Mouse (Mus musculus) liver, adult (tissue): ENCODE measurements around the gene Dgkb.

Source experiments
- GATA4 ChIP-seq: IDR thresholded peaks from 2 replicates; pipeline ENCODE4 v1.6.1; 2014; ENCODE audit warnings: mild to moderate bottlenecking, low read length; ENCODE audit not compliant: insufficient replicate concordance

Dgkb gene

DNA sequence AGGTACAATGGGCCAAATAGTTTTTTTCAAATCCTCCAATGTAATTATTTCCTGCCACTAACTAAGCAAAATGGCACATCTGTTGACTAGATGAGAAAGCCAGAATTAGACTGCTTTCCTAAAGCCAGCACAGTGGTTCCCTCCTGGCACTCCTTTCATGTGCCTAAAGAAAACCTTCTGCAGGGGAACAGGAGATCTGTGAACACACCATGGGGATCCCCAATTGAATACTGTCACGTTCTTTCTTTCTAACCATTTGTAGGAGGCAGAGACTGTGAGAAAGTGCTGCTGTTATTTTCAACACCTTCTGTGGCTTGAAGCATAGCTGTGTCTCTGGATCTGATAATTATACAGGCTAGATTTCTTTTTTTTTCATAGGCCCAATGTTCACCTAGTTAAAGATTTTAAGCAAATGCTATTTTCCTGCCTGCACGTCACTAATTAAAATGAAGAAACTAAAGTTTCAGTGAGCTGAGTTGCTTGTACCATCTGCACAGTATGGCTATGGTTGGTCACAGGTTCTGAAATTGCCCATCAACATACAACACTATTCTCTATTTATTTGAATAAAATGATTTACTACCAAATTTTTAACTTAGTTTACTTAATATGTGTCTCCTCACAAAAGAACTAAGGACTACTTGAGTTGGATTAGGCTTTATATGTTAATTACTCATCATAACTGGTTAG is 161.1 kb downstream of the Dgkb start:
- TF ChIP-seq GATA4 = no peak

DNA sequence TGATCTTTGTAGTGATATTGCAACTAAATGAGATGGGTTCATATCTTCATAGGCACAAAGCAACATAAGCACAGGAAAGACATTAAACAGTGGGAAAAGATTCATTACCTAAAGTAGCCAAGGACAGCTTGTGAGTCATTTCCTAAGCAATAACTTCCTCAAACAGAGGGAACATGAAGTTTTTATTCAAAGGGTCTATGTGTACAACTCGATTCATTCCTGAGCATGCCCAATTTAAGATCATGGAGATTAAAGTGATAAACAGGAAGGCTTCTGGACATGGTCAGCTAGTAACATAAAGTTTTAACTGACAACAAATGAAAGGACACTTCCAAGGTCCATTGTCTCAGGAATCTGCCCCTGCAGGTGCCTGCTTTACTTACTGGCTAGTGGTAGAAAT is 167.8 kb downstream of the Dgkb start:
- no peak for TF ChIP-seq GATA4

DNA sequence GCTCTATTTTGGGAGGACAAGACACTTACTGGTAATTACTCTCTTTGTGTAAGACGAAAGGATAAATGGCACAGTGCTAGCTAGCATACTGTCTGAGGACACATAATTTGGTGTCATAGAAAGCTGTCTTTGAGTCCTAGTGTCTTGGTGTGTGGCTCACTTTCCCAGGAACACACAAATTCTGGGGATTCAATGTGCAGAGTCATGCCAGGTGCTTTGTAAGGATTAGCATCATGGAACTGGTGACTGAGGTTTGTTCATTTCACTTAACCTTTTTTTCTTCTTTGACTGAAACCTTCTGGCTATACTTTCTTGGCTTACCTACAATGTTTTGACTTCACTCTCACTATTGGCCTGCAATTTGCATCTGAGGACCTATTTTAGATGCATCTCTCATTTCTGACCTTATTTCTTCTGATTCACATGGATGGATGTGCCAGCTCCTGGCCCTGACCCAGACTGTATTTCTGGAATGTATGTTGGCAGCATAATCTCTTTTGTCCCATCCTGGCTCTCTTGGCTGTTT is 170.6 kb downstream of the Dgkb start:
- TF ChIP-seq GATA4 = no peak

DNA sequence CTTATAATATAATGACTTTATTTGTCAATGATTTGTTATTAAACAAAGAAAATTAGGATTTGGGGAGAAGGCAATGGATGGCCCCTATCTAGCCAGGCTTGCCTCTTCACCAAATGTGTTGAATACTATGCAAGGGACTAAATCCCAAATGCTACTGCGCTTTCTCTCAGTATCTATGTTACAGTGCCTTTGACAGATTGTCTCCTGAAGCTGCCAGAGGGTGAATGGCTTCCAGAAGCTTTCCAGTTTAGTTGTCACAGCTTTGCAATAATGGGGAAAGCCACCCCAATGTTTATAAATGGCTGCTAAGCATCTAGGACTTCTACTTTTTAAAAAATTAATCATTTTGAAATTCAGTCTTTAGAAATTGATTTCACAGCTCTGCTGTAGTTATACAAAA is 175.7 kb downstream of the Dgkb start:
- no peak for TF ChIP-seq GATA4

DNA sequence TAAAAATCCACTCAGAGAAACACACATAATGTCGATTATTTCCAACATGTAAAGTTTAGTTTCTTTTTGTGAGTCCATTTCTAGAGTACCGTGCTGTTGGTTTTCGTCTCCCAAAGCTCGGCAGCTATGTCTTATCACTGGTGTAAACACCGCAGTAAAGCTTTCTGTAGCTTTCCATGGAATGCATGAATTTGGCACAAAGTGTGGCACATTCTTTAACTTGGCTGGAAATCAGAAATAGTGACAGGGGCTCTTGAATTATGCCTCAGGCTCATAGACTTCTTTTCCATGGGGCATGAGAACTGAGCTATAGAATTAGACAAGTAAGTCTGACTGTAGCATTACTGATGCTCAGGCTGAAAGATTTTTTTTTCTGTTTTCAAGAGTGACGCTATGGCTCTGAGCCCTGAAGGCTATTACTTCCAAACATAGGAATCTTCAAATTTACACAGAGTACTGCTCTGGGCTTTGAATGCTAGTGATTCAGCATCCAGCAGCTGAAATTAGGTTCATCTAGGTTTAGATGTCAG is 179.0 kb downstream of the Dgkb start:
- TF ChIP-seq GATA4 = no peak

DNA sequence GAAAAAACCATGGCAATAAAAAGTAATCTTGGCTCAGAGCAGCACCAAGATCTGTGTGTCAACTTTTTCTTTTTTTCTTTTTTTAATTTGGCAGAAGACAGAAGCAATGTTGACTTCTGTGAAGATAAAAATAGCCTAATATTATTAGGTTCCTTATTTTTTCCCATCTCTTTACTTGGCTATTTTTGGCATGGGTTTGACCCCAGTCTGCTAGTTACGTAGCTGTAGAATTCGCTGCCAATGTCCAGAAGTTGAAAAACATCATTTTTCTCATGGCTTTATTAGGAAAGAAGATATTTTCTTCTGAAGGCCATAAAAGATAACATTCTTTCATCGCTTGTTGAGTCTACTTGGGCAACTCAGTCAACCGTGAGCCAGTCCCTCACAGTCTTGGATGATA is 200.1 kb downstream of the Dgkb start:
- no peak for TF ChIP-seq GATA4

DNA sequence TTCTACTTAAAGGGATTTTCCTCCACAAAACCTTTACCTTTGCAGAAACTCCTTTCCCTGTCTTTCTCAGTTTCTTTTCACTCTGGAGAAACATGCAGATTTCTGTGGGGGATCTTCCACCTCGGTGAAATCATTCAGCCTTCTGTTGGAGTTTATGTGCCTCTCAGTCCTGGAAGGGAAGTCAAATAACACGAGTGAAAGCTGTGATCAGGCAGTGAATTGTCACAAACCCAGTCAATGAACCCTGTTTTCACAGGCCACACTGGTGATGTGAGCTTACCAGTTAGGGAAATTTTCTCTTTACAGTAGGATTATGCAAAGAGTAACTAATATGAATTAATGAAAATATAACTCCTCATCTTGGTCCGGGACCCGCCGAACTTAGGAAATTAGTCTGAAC is 229.7 kb downstream of the Dgkb start:
- TF ChIP-seq GATA4 = no peak

DNA sequence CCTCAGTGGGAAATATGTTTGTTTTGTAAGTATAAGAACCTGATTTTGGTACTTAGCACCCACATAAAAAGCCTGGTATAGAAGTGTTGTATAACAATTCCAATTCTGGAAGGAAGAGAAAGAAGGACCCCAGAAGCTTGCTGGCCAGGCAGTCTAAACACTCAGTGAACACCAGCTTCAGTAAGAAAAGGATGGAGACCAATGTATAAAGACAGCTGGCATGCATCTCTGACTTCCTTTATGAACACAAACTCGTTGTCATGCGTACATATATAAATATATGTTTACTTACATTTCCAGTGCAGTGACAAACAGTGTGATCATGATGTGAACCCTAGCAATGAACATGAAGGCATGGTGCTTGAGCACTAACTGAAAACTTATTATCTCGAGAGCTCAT is 270.7 kb downstream of the Dgkb start:
- no peak for TF ChIP-seq GATA4

DNA sequence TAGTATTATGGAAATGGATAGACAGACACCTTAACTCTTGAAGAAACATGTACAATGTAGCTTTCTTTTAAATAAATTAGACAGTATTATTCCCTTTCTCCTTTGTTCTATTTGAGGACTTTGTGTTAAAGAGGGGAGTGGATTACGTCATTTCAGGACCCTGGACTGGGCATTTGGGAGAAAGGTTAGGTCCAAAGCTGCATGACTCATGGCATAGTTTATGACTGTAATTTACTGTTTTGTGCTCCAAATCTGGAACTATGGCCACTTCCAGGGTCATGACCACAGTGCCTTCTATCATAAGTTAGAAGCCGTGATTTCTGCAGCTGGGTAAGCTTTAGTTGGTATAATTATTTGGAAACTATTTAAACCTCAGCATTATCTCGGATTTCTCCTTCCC is 294.4 kb downstream of the Dgkb start:
- TF ChIP-seq GATA4 = no peak

DNA sequence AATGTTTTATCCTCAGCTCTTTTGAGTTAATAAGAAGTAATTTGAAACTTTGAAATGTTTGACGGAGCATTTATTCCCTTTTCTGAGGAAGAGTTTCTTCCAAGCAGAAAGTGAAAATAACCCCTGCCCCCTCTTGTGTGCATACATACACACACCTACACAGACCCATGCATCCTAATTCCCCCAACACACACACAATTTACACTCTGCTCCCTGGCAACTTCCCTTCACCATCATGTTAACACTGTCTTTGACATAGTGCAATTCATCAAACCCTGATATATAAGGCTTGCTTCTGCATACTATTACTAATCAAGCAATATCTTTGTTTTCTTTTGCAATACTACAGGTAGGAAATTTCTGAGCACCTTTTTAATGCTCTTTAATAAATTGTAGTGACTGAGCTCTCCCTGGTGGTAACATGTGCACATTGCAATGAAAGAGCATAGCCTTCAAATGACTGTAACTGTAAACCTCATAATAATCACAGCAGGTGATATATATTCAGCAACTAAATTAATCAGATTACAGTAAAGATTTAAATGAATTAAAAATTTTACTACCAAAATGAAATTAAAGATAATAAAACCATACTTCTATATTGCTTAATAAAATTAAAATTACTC is 297.6 kb downstream of the Dgkb start:
- TF ChIP-seq GATA4 = no peak

DNA sequence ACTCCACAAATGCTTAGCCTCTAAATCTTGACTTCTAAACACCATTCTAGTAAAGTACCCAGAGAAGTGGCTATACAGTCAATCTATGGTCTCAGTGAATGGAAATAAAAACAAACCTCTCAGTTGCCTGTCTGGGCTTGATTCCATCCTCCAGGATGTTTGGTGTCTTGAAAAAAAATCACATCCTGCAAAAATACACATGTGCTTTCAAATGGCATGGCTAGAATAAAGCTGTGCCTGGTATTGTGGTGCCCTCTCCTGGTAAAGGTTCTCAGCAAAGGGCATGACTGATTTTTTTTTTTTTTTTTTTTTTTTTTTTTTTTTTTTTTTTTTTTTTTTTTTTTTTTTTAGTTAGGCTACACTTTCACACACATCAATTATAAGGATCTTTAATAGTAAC is 306.0 kb downstream of the Dgkb start:
- no peak for TF ChIP-seq GATA4

DNA sequence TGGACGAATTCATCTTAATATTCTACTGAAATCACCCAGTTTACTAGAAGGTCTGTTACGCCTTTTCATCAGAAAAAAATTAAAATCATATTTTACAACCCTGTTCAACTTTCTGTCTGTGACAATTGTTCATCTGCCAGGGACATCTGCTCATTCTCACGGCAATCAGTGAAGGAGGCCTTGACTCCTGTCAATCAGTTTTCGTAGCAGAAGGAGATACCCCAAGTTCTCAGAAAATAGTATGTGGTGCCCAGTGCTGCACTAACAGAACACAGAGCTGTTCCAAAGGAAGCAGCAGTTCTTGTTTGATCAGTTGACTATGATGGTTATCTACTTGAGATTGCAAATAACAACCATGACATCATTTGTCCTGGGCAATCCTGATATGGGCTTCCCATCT is 307.8 kb downstream of the Dgkb start:
- no peak for TF ChIP-seq GATA4

DNA sequence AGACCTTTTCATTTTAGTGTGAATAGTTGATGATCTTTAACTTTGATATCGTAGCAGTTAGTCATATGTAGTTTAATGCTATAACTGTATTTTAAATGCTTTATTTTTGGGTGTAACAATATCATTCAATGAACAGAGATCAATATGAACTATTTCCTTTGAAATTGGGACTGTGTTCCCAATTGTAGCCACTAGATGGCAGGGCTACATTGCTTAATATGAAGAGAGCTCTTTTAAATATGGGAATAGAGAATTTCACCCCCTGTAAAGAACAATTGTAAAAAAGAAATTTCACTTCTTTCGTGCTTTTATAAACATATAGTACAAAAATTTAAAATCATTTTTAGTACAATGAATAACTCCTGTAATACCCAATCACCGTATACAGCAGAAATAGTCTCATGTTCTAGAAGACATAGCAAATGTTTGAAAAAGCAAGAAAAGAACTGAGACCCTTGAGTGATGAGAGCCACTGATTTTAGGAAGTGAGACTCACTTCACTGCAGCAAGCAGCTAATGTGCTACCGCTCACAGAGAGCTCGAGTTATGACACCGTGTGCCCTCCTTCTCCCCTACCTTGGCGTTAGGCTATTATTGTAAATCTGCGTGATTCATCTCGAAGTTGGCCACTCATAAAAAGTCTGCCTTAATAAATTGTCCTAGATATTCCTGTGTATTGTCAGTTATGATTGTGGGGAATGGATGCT is 312.8 kb downstream of the Dgkb start:
- TF ChIP-seq GATA4 = no peak

DNA sequence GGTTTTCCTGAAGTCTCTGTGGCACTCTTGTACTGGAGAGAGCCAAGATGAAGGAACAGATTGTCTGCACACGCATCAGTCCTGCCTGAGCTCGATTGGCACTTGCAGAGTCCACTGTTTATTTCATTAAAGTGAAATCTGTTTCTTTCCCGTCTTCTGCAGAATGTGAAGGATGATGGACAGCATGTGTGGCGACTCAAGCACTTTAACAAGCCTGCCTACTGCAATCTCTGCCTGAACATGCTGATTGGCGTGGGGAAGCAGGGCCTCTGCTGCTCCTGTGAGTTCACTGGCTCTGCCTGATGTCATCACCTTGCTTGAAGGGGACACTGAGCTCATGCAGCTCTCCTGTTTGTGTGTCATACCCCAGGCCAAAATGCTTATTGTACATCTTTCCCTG is 318.9 kb downstream of the Dgkb start:
- TF ChIP-seq GATA4 = no peak

DNA sequence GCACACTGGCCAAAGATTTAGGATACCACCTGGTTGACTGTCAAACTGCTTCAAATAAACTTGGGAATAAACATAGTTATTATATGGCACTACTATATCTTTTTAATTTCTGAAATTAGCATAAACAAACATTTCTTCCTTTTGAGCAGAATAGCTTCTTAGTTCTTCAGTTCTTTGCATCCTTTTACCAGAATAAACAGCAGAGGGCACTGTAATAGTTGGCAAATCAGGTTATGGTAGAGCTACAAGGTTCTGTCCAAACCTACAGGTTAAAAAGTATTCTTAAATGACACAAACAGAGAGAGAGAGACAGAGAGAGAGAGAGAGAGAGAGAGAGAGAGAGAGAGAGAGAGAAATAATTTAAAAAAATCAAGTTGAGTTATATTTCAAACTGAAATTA is 322.5 kb downstream of the Dgkb start:
- no peak for TF ChIP-seq GATA4

DNA sequence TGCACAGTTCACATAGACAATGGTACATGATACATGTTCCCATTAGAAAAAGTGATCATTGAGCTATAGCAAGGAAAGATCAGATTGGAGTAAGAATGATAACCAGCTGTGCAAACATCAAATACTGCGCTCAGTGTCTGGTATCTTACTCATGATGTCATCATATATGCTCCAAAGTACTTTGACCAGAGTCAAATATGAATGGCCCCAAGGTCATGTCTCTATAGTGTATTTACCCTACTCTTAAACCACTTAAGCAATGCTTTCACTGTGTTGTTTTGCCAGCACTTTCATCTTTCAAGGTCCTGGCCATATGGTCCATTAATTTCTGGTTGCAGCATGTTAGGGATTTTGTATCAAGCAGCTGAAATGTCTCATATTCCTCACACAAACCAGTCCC is 415.1 kb downstream of the Dgkb start:
- no peak for TF ChIP-seq GATA4
